Mouse (Mus musculus) adrenal gland, adult 18-20 months (tissue): Measurements from ENCODE around the gene Tfap2b. TPM values are rescaled to one million over a fixed set of nuclear protein-coding genes. Genes with fewer than 3 reads are reported as not detected.

Experiments
- DNase-seq, 2 experiments: peaks; one replicate each; pipeline ENCODE4 v3.0.0; 2021 to 2022; ENCODE audit warnings: low spot score in 2 of 2
- total RNA-seq, 2 experiments: library from RNA; stranded (reverse); gene quantifications; 1 replicate in 1 of 2; 2 replicates in 1 of 2; pipeline ENCODE4 v1.2.3; 2021

Tfap2b gene
- total RNA-seq, 2 experiments from 2014 or later, result 8.5 to 8.6 TPM

DNA sequence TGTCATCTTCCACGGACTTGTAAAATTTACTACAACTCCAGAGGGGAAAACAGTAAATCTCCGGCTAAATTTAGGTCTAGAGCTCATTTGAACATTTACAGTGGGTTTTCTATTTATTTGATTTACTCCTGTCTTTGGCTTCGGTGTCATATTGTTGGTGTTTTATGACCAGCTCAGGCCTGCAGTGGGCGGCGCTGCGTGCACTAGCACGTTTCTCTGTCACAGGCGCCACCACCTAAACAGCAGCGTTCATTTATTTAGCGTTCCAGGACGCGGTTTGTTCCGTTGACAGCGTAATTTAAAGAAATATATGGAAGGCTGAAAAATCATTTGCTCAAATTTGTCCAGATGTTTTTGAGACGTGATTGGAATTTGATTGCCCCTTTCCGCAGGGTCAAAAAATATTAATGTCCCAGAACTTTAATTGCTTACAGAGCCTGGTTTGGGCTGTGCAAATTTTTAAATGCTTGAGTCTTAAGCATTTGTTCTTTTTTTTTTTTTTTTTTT lies 22.9 kb downstream of the Tfap2b start:
- DNase-seq, result no peak

DNA sequence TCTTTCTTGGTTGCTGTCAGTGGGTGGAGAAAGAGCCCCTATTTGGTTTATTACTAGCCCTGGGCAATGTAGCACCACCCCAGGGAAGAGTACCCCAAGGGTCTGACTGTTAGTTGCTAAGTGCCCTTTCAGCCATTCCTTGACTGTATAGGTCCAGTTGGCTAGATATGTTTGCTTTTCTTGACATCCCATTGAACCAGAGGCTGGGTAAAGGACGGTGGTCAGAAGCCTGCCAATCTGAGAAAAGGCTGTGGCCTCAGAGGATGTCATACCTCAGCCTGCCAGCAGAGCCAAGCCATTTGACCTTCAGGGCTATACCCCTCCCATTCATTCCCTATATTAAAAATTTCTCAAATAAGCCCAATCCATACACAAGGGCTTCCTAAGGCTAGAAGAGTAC lies 24.0 kb downstream of the Tfap2b start:
- no peak for DNase-seq

DNA sequence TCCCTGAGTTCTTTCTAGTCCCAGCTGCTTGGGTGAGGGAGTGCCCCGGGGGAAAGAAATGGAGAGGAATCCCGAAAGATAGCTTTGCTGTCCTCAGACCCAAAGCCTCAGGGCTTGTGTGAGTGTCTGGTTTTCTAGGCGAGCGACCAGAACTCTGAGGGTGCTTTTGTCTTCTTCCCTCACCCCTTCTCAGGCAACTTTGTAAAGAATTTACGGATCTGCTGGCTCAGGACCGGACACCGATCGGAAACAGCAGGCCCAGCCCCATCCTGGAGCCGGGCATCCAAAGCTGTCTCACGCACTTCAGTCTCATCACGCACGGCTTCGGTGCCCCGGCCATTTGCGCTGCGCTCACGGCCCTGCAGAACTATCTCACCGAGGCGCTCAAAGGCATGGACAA lies 25.1 kb downstream of the Tfap2b start:
- no peak for DNase-seq

- DNase-seq, result no peak
Observed at GRCm38 (mm10) chr1:19234432-19235205, 25.9 kb downstream of the Tfap2b start.

DNA sequence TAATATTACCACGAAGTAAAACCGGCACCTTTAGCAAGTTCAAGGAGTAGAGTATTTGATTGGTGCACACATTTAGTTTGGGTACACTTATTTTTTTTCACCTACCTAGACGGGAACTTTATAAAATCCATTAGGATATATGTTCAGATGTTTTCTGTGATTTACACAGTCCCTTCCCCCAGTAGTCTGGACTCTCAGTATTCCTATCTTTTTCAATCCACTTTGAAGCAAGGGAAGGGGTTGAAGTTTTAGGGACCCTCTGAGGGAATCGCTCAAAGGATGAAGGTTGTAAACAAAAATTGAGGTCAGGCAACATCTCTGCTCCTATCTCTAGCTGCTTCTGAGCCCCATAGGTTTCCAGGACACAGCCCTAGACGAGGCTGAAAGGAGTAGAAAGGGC lies 27.3 kb downstream of the Tfap2b start:
- no peak for DNase-seq

- no peak for DNase-seq
Observed at GRCm38 (mm10) chr1:19236591-19236990, 27.9 kb downstream of the Tfap2b start.

GRCm38 (mm10) chr1:19237061-19237460 lies 28.3 kb downstream of the Tfap2b start:
- no peak for DNase-seq

- no peak for DNase-seq
Observed at GRCm38 (mm10) chr1:19237721-19238410, 29.2 kb downstream of the Tfap2b start.

DNA sequence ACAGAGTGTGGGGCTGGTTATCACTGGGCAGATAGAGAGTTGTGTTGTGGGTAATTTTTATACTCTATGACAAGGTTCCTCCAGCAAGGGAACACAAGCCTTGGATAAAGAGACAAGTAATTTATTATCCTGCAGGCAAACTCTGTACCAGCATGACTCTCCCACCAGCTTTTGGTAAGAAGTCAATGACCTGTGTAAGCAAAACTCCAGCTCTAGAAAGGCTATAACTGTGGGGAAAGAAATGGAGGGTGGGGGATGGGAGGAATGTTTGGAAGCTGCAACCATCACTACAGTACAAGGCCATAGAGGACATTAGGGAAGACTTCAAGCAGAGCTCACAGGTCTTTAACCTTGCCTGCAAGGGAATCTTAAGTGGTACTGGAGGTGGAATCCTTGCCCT lies 31.3 kb downstream of the Tfap2b start:
- DNase-seq, result no peak

DNA sequence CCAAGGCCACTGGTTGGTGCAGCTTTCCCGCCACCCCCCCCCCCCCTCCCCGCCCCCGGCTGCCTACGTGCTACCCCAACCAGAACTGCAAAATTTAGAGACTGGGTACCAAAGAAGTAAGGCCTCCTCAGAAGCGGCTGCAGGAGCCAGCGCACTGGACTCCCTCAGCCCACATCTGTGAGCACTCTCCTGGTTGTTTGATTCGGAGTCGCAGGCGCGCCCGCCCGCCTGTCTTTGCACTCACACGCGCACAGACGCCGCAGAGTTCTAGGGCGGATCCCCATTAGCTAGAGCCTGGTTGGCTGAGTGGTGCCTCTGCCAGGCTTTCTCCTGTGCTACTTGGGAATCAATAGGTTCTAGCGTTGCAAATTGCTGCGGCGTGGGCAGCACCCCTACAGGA lies 32.6 kb downstream of the Tfap2b start:
- DNase-seq, result no peak

DNA sequence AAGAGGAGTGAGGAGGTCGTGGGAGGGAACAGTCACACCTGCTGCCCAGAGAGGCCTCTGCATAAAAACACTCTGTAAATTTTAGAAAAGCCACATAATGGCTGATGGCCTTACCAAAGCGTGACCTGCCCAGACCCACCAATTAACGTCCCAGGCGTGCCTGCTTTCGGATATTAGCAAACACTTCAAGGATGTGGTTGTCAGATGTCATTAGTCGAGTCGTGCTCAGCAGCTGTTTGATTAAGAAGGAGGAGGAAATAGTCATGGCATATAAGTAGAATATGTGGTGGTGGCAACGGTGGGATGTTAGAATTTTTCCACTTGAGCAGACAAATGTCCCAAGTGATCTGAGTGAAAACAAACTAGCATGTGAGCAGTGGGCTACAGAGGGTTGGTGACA lies 33.3 kb downstream of the Tfap2b start:
- no peak for DNase-seq

DNA sequence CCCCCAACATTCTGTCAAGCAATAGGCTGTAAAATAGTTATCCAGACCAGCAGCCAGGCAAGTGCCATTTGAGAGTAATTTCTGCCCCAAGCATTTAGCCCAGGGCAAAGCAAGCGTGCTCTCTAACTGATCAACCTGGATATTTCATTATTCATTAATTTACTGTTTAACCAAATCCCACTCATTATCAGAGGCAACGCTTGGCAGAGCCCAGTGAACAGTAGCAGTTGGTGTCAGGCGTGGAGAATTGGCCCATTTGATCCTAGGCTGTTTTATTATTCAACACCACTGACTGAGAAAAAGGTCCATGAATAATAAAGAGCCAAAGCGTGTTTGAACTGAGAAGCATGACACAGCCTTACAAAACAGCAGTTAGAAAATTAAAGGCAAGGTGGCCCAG lies 36.3 kb downstream of the Tfap2b start:
- DNase-seq, result no peak

- no peak for DNase-seq
Observed at GRCm38 (mm10) chr1:19251286-19251685, 42.6 kb downstream of the Tfap2b start.

DNA sequence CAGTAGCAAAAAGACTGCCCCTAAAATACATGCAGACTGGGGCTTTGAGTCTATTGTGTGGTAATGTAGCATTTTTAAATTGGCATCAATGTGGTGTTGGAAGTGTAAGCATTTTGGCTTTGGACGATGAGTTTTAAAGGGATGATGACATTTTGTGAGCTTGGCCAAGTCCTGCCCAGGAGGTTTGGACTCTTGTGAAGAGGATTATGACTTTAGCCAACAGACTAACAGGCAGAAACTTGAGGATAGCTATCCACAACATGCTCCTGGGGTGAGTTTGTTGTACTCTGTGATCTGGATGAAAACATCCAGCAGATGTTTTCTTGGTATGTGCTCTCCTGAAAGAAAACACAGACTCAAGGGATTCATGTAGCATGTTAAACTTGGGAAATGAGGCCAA lies 60.9 kb downstream of the Tfap2b start:
- DNase-seq, result no peak

Other genes starting within 250 kb of the Tfap2b start
- gene Tfap2d, start 105.9 kb upstream of the Tfap2b start, total RNA-seq, result not detected